Mouse (Mus musculus): ENCODE data around the gene Setdb1.

DNA sequence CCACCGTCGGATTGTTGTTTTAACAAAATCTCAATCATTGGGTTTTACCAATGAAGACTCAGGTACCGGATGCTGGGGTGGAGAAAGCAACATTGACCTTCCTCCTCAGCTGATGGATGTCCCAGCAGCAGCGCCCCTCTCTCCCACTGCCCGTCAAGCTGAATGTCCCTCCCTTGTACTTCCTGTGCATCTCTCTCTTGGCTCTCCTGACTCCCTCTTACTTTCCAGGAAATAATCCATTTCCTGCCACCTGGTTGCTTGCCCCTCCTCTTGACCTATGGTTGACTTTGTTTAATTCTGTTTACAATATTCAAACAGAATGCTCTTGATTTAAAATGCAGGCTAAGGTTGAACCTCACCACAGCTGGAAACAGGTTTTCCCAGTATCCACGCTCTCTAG is 66.8 kb downstream of the Setdb1 start:
- TF ChIP-seq CTCF (IDR thresholded peaks at IDR 0.05; ENCODE audit: control insufficient read depth, insufficient read depth, insufficient read length) (no peak), CEBPB (IDR thresholded peaks at IDR 0.05; ENCODE audit: low read depth) (no peak), MYOG (IDR thresholded peaks at IDR 0.05; ENCODE audit: control insufficient read depth, extremely low read depth, insufficient read length) (no peak), MYOD1 (IDR thresholded peaks at IDR 0.05; ENCODE audit: control insufficient read depth, insufficient read length, low read depth) (no peak), MAX (IDR thresholded peaks at IDR 0.05) (no peak)

Measured in C2C12 (cell line).